ENCODE assay signal across 8 mouse cellular contexts in the genomic region with DNA sequence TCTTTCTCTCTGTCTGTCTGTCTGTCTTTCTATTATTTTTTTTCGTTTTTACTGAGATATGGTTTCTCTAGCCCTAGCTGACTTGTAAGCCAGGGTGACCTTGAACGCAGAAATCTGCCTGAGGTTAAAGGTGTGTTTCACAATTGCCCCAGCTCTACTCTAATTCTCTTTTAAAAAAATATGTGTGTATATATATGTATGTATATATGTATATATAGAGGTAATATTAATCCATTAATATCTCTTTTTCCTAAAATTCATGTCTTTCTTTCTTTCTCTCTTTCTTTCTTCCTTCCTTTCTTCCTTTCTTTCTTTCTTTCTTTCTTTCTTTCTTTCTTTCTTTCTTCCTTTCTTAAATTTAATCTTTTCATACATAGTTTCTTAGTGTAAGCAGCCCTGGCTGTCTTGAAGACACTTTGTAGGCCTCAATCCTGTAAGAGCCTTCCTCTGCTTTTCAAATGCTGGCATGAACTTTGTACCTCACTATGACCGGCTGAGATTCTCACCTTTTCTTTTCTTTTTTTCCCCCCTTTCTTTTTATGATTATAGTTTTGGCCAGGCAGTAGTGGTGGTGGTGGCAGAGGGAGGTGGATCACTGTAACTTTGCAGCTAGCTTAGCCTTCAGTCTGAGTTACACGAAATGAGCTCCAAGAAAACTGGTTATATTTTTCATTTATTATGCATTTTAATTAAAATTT.
DNase-seq lines count a peak whose midpoint lies in the region; ATAC-seq and TF ChIP-seq lines count a peak whose summit lies in the region.
"Not testable (repeated sequence)": the region's sequence is repeated elsewhere in the genome, so short reads cannot be mapped to it uniquely, and the experiment has no call there.

No protein-coding gene starts in this region.

- H3K36me3 ChIP-seq in embryonic facial prominence, embryonic 15.5 days; heart, embryonic 14.5 days (ENCODE audit: control insufficient read depth, insufficient read depth, low read length); intestine, embryonic 14.5 days (ENCODE audit: control insufficient read depth, insufficient read depth, low read length); limb, embryonic 14.5 days (ENCODE audit: control insufficient read depth, insufficient read depth, low read length); lung, embryonic 16.5 days (ENCODE audit: control insufficient read depth, insufficient read depth, low read length); neural tube, embryonic 12.5 days: not testable (repeated sequence)

- not testable (repeated sequence) for H3K4me3 ChIP-seq in embryonic facial prominence, embryonic 15.5 days (replicated peaks); heart, embryonic 14.5 days (ENCODE audit: control insufficient read depth in 1 of 2, insufficient read depth in 1 of 2, low read depth in 1 of 2, low read length in 2 of 2); intestine, embryonic 14.5 days (ENCODE audit: low read depth, low read length); limb, embryonic 14.5 days (replicated peaks; ENCODE audit: low read length); lung, embryonic 16.5 days (ENCODE audit: low read length); neural tube, embryonic 12.5 days

- not testable (repeated sequence) for H3K27ac ChIP-seq in embryonic facial prominence, embryonic 15.5 days (replicated peaks); heart, embryonic 14.5 days (replicated peaks in 1 of 2; ENCODE audit: control insufficient read depth in 1 of 2, insufficient read depth in 1 of 2, low read depth in 2 of 2, low read length in 2 of 2); intestine, embryonic 14.5 days (ENCODE audit: low read depth); limb, embryonic 14.5 days (replicated peaks; ENCODE audit: low read depth, low read length); lung, embryonic 16.5 days (ENCODE audit: low read length); neural tube, embryonic 12.5 days

- DNase-seq in 3T3-L1 (ENCODE audit: low read depth, low spot score), result peak; percentile 28
- peak; percentile 15 for DNase-seq in ZHBTc4 (ENCODE audit: low read depth, low spot score)
- not testable (repeated sequence) for DNase-seq in intestine, embryonic 14.5 days (ENCODE audit: low spot score); limb, embryonic 14.5 days (ENCODE audit: low spot score)

- H3K9ac ChIP-seq in embryonic facial prominence, embryonic 15.5 days; heart, embryonic 14.5 days (ENCODE audit: low read length); intestine, embryonic 14.5 days (ENCODE audit: low read length); limb, embryonic 14.5 days (ENCODE audit: low read depth, low read length, severe bottlenecking); lung, embryonic 16.5 days (ENCODE audit: low read length); neural tube, embryonic 12.5 days: not testable (repeated sequence)

- TF ChIP-seq POLR2A in limb, embryonic 14.5 days (IDR thresholded peaks at IDR 0.05; ENCODE audit: borderline replicate concordance, extremely low read depth, insufficient read depth, insufficient read length), result not testable (repeated sequence)

- H3K27me3 ChIP-seq in embryonic facial prominence, embryonic 15.5 days; heart, embryonic 14.5 days (ENCODE audit: control insufficient read depth, insufficient read depth, low read length); intestine, embryonic 14.5 days (replicated peaks; ENCODE audit: control insufficient read depth, insufficient read depth, low read length); limb, embryonic 14.5 days (ENCODE audit: control insufficient read depth, insufficient read depth, low read length); lung, embryonic 16.5 days (ENCODE audit: control insufficient read depth, insufficient read depth, low read depth, low read length); neural tube, embryonic 12.5 days (replicated peaks): not testable (repeated sequence)

- WGBS in embryonic facial prominence, embryonic 15.5 days, result 33% methylated on average over 3 of the region's 4 CpGs
- 28% methylated on average over 2 of the region's 4 CpGs for WGBS in heart, embryonic 14.5 days
- WGBS in intestine, embryonic 14.5 days, result 38% methylated on average over 2 of the region's 4 CpGs
- 43% methylated on average over 2 of the region's 4 CpGs for whole genome bisulfite sequencing in limb, embryonic 14.5 days
- WGBS in lung, embryonic 16.5 days, result 30% methylated on average over 2 of the region's 4 CpGs
- WGBS in neural tube, embryonic 12.5 days, result 47% methylated on average over 3 of the region's 4 CpGs

- H3K4me1 ChIP-seq in embryonic facial prominence, embryonic 15.5 days; heart, embryonic 14.5 days (ENCODE audit: control insufficient read depth in 2 of 2, insufficient read depth in 2 of 2, low read length in 2 of 2); intestine, embryonic 14.5 days (replicated peaks; ENCODE audit: control insufficient read depth, insufficient read depth, low read length); limb, embryonic 14.5 days (ENCODE audit: control insufficient read depth, insufficient read depth, low read length); lung, embryonic 16.5 days (replicated peaks; ENCODE audit: control insufficient read depth, insufficient read depth, low read length); neural tube, embryonic 12.5 days: not testable (repeated sequence)

- not testable (repeated sequence) for H3K9me3 ChIP-seq in embryonic facial prominence, embryonic 15.5 days (replicated peaks); heart, embryonic 14.5 days (ENCODE audit: control insufficient read depth, low read length); intestine, embryonic 14.5 days (ENCODE audit: control insufficient read depth, low read length); limb, embryonic 14.5 days (ENCODE audit: control insufficient read depth, low read length); lung, embryonic 16.5 days (ENCODE audit: control insufficient read depth, low read length); neural tube, embryonic 12.5 days

- not testable (repeated sequence) for H3K4me2 ChIP-seq in embryonic facial prominence, embryonic 15.5 days (replicated peaks); heart, embryonic 14.5 days (ENCODE audit: low read length); intestine, embryonic 14.5 days (ENCODE audit: low read length); limb, embryonic 14.5 days (replicated peaks; ENCODE audit: low read depth, low read length, severe bottlenecking); lung, embryonic 16.5 days (ENCODE audit: low read depth, low read length); neural tube, embryonic 12.5 days (replicated peaks)

- peak; percentile 76; the same call in 1 of the 2 replicates for ATAC-seq in embryonic facial prominence, embryonic 15.5 days (ENCODE audit: insufficient number of reproducible peaks, low FRiP score, low TSS enrichment, low read depth)
- ATAC-seq in heart, embryonic 14.5 days (ENCODE audit: insufficient number of reproducible peaks, insufficient read depth, low FRiP score, low read depth), result peak; percentile 44; the same call in 1 of the 2 replicates
- ATAC-seq in intestine, embryonic 14.5 days (replicated peaks; ENCODE audit: low FRiP score, low TSS enrichment, low read depth), result peak; percentile 74; the same call in 1 of the 2 replicates
- ATAC-seq in limb, embryonic 14.5 days (ENCODE audit: low FRiP score, low read depth), result peak; percentile 42; the same call in 1 of the 2 replicates
- ATAC-seq in lung, embryonic 16.5 days (ENCODE audit: low read depth), result peak; percentile 25; the same call in 1 of the 2 replicates
- 0 out of 2 replicates have a peak, but pooled peaks have one; percentile 26 for ATAC-seq in neural tube, embryonic 12.5 days (ENCODE audit: low FRiP score, low read depth)

Comparison
In these comparisons a context has a peak if more than half of its experiments do, and no peak if none do; other contexts are left out.
1. ATAC-seq: peak in every context shown above with its lines; median percentile 76 in embryonic facial prominence, embryonic 15.5 days; 74 in intestine, embryonic 14.5 days; 44 in heart, embryonic 14.5 days; 42 in limb, embryonic 14.5 days; 26 in neural tube, embryonic 12.5 days; 25 in lung, embryonic 16.5 days.